Mouse (Mus musculus) MEL (cell line): ENCODE measurements around the gene Fcgr3. TPM values are rescaled to one million over a fixed set of nuclear protein-coding genes. Genes with fewer than 3 reads are reported as not detected.

Experiments
- DNase-seq: peaks from one replicate; pipeline ENCODE4 v3.0.0; 2011; ENCODE audit warnings: low read depth, low spot score
- H3K27ac ChIP-seq: 2 replicates; pipeline ENCODE4 v1.5.1; 2012; ENCODE audit warnings: low read depth, mild to moderate bottlenecking, control low read depth, low read length, moderate library complexity; ENCODE audit not compliant: control insufficient read depth
- H3K27me3 ChIP-seq, 2 experiments: fragments of 150-350 bp in 1 of 2; sonication (generic) in 1 of 2; 2 replicates each; pipeline ENCODE4 v1.6.1; 2012; ENCODE audit warnings: low read length in 2 of 2, mild to moderate bottlenecking in 2 of 2, improper control_type of control experiment in 1 of 2, moderate library complexity in 1 of 2; ENCODE audit not compliant: insufficient read depth in 2 of 2, control insufficient read depth in 1 of 2
- H3K36me3 ChIP-seq, 2 experiments: 2 replicates each; pipeline ENCODE4 v1.6.1; 2012 to 2014; ENCODE audit warnings: low read length in 2 of 2, improper control_type of control experiment in 1 of 2, inconsistent platforms in 1 of 2, mild to moderate bottlenecking in 1 of 2; ENCODE audit not compliant: insufficient read depth in 2 of 2, control insufficient read depth in 1 of 2
- H3K4me1 ChIP-seq, 2 experiments: fragments of 150-350 bp in 1 of 2; sonication (generic) in 1 of 2; 2 replicates each; pipeline ENCODE4 v1.6.1; 2012; ENCODE audit warnings: low read length in 2 of 2, improper control_type of control experiment in 1 of 2, mild to moderate bottlenecking in 1 of 2; ENCODE audit not compliant: insufficient read depth in 2 of 2, control insufficient read depth in 1 of 2
- H3K4me3 ChIP-seq, 2 experiments: fragments of 150-350 bp in 1 of 2; sonication (generic) in 1 of 2; 2 replicates each; pipeline ENCODE4 v1.5.1; 2012; ENCODE audit warnings: low read depth in 2 of 2, low read length in 2 of 2, mild to moderate bottlenecking in 2 of 2, moderate library complexity in 2 of 2, control low read depth in 1 of 2, improper control_type of control experiment in 1 of 2; ENCODE audit not compliant: control insufficient read depth in 1 of 2, insufficient read depth in 1 of 2
- H3K79me2 ChIP-seq: 2 replicates; pipeline ENCODE4 v1.6.1; 2012; ENCODE audit warnings: mild to moderate bottlenecking, low read length, moderate library complexity; ENCODE audit not compliant: control insufficient read depth, poor library complexity, insufficient read depth
- H3K9ac ChIP-seq: 2 replicates; pipeline ENCODE4 v1.6.1; 2012; ENCODE audit warnings: low read depth, mild to moderate bottlenecking, control low read depth, low read length, moderate library complexity; ENCODE audit not compliant: control insufficient read depth, poor library complexity, severe bottlenecking
- H3K9me3 ChIP-seq: fragments of 150-350 bp; sonication (generic); replicated peaks from 2 replicates; pipeline ENCODE4 v1.6.1; 2012; ENCODE audit warnings: mild to moderate bottlenecking, low read length, improper control_type of control experiment, moderate library complexity; ENCODE audit not compliant: insufficient read depth
- BHLHE40 ChIP-seq: IDR thresholded peaks from 2 replicates; pipeline ENCODE4 v1.6.1; 2012; ENCODE audit warnings: low read depth, mild to moderate bottlenecking, inconsistent platforms, low read length, improper control_type of control experiment, borderline replicate concordance
- CHD1 ChIP-seq: IDR thresholded peaks from 2 replicates; pipeline ENCODE4 v1.6.1; 2012; ENCODE audit warnings: low read depth, mild to moderate bottlenecking, inconsistent platforms, low read length, improper control_type of control experiment
- CHD2 ChIP-seq: IDR thresholded peaks from 2 replicates; pipeline ENCODE4 v1.6.1; 2011; ENCODE audit warnings: low read length, improper control_type of control experiment
- CTCF ChIP-seq, 3 experiments: IDR thresholded peaks in 2 of 3; conservative IDR thresholded peaks in 1 of 3; 2 replicates each; pipeline ENCODE4 v1.5.1; 2011 to 2012; ENCODE audit warnings: low read length in 3 of 3, low read depth in 2 of 3, mild to moderate bottlenecking in 2 of 3, improper control_type of control experiment in 1 of 3, inconsistent platforms in 1 of 3, mixed read lengths in 1 of 3, moderate library complexity in 1 of 3; ENCODE audit not compliant: control insufficient read depth in 1 of 3, insufficient read depth in 1 of 3, poor library complexity in 1 of 3, severe bottlenecking in 1 of 3
- E2F4 ChIP-seq: IDR thresholded peaks from 2 replicates; pipeline ENCODE4 v1.6.1; 2011; ENCODE audit warnings: low read depth, low read length, improper control_type of control experiment, borderline replicate concordance
- EP300 ChIP-seq, 2 experiments: IDR thresholded peaks; 2 replicates each; pipeline ENCODE4 v1.6.1; 2011; ENCODE audit warnings: improper control_type of control experiment in 2 of 2, low read length in 2 of 2, low read depth in 1 of 2, mild to moderate bottlenecking in 1 of 2
- ETS1 ChIP-seq: IDR thresholded peaks from 2 replicates; pipeline ENCODE4 v1.6.1; 2012; ENCODE audit warnings: low read depth, mild to moderate bottlenecking, inconsistent platforms, low read length, improper control_type of control experiment, moderate library complexity
- GABPA ChIP-seq: IDR thresholded peaks from 2 replicates; pipeline ENCODE4 v1.6.1; 2012; ENCODE audit warnings: low read depth, mild to moderate bottlenecking, inconsistent platforms, low read length, improper control_type of control experiment, moderate library complexity
- KAT2A ChIP-seq: conservative IDR thresholded peaks from 2 replicates; pipeline ENCODE4 v1.6.1; 2012; ENCODE audit warnings: low read depth, low read length, improper control_type of control experiment, inconsistent platforms
- MAFK ChIP-seq: IDR thresholded peaks from 2 replicates; pipeline ENCODE4 v1.6.1; 2011; ENCODE audit warnings: low read depth, mild to moderate bottlenecking, low read length, improper control_type of control experiment, borderline replicate concordance
- MAX ChIP-seq: IDR thresholded peaks from 2 replicates; pipeline ENCODE4 v1.6.1; 2011; ENCODE audit warnings: low read length, improper control_type of control experiment
- MAZ ChIP-seq: IDR thresholded peaks from 2 replicates; pipeline ENCODE4 v1.6.1; 2012; ENCODE audit warnings: low read depth, mild to moderate bottlenecking, inconsistent platforms, low read length, improper control_type of control experiment
- MEF2A ChIP-seq: IDR thresholded peaks from 2 replicates; pipeline ENCODE4 v1.6.1; 2014; ENCODE audit warnings: low read depth, mild to moderate bottlenecking, inconsistent platforms, low read length, improper control_type of control experiment; ENCODE audit not compliant: poor library complexity, insufficient replicate concordance, severe bottlenecking; ENCODE audit errors: extremely low read depth
- MXI1 ChIP-seq: IDR thresholded peaks from 2 replicates; pipeline ENCODE4 v1.6.1; 2011; ENCODE audit warnings: mild to moderate bottlenecking, low read depth, low read length, improper control_type of control experiment
- MYC ChIP-seq: IDR thresholded peaks from 2 replicates; pipeline ENCODE4 v1.6.1; 2011; ENCODE audit warnings: low read depth, mild to moderate bottlenecking, low read length, improper control_type of control experiment, moderate library complexity
- NELFE ChIP-seq: IDR thresholded peaks from 2 replicates; pipeline ENCODE4 v1.6.1; 2011; ENCODE audit warnings: low read depth, low read length, improper control_type of control experiment
- NRF1 ChIP-seq: IDR thresholded peaks from 2 replicates; pipeline ENCODE4 v1.6.1; 2014; ENCODE audit warnings: low read depth, mild to moderate bottlenecking, inconsistent platforms, low read length, improper control_type of control experiment, moderate library complexity; ENCODE audit not compliant: poor library complexity, insufficient read depth, severe bottlenecking
- POLR2A ChIP-seq, 2 experiments: IDR thresholded peaks; 2 replicates each; pipeline ENCODE4 v1.6.1; 2011 to 2012; ENCODE audit warnings: low read length in 2 of 2, mild to moderate bottlenecking in 2 of 2, control low read depth in 1 of 2, improper control_type of control experiment in 1 of 2, low read depth in 1 of 2, moderate library complexity in 1 of 2; ENCODE audit not compliant: control insufficient read depth in 1 of 2, insufficient read depth in 1 of 2, poor library complexity in 1 of 2
- POLR2AphosphoS2 ChIP-seq: IDR thresholded peaks from 2 replicates; pipeline ENCODE4 v1.6.1; 2011; ENCODE audit warnings: low read length, improper control_type of control experiment
- POLR2AphosphoS5 ChIP-seq: IDR thresholded peaks from 2 replicates; pipeline ENCODE4 v1.6.1; 2012; ENCODE audit warnings: low read depth, borderline replicate concordance, mild to moderate bottlenecking, inconsistent platforms, low read length, moderate library complexity, mixed read lengths
- RAD21 ChIP-seq: IDR thresholded peaks from 2 replicates; pipeline ENCODE4 v1.6.1; 2011; ENCODE audit warnings: mild to moderate bottlenecking, low read depth, low read length, improper control_type of control experiment
- RCOR1 ChIP-seq: IDR thresholded peaks from 2 replicates; pipeline ENCODE4 v1.6.1; 2012; ENCODE audit warnings: low read depth, mild to moderate bottlenecking, inconsistent platforms, low read length, improper control_type of control experiment
- SIN3A ChIP-seq: IDR thresholded peaks from 2 replicates; pipeline ENCODE4 v1.6.1; 2012; ENCODE audit warnings: low read length, improper control_type of control experiment, inconsistent platforms
- SMC3 ChIP-seq: IDR thresholded peaks from 2 replicates; pipeline ENCODE4 v1.6.1; 2011; ENCODE audit warnings: low read depth, low read length, improper control_type of control experiment
- TAL1 ChIP-seq: IDR thresholded peaks from 2 replicates; pipeline ENCODE4 v1.6.1; 2012; ENCODE audit warnings: mild to moderate bottlenecking, inconsistent platforms, low read length, moderate library complexity, mixed read lengths
- TCF12 ChIP-seq: IDR thresholded peaks from 2 replicates; pipeline ENCODE4 v1.6.1; 2014; ENCODE audit warnings: low read depth, mild to moderate bottlenecking, inconsistent platforms, low read length, improper control_type of control experiment, moderate library complexity
- UBTF ChIP-seq: IDR thresholded peaks from 2 replicates; pipeline ENCODE4 v1.6.1; 2012; ENCODE audit warnings: low read depth, mild to moderate bottlenecking, inconsistent platforms, low read length, improper control_type of control experiment, moderate library complexity, borderline replicate concordance; ENCODE audit not compliant: insufficient read depth
- USF1 ChIP-seq: IDR thresholded peaks from 2 replicates; pipeline ENCODE4 v1.6.1; 2014; ENCODE audit warnings: low read depth, mild to moderate bottlenecking, inconsistent platforms, low read length, improper control_type of control experiment, moderate library complexity
- ZC3H11A ChIP-seq: IDR thresholded peaks from 2 replicates; pipeline ENCODE4 v1.6.1; 2012; ENCODE audit warnings: low read depth, mild to moderate bottlenecking, inconsistent platforms, low read length, improper control_type of control experiment
- ZMIZ1 ChIP-seq: IDR thresholded peaks from 2 replicates; pipeline ENCODE4 v1.6.1; 2012; ENCODE audit warnings: low read depth, mild to moderate bottlenecking, inconsistent platforms, low read length, improper control_type of control experiment, moderate library complexity
- ZNF384 ChIP-seq: IDR thresholded peaks from 2 replicates; pipeline ENCODE4 v1.6.1; 2012; ENCODE audit warnings: low read depth, mild to moderate bottlenecking, inconsistent platforms, low read length, improper control_type of control experiment
- polyA plus RNA-seq, 2 experiments: library from polyadenylated mRNA; stranded (reverse) in 1 of 2; unstranded in 1 of 2; fragments of >175 nt in 1 of 2; fragments of >200 nt in 1 of 2; gene quantifications; 2 replicates each; pipeline versions ENCODE4 v1.2.1 to v1.2.4; 2012; ENCODE audit warnings: low replicate concordance in 2 of 2, low read depth in 1 of 2; ENCODE audit not compliant: insufficient read length in 2 of 2, insufficient read depth in 1 of 2, missing spikeins in 1 of 2
- total RNA-seq: library from RNA; depleted of rRNA; stranded (reverse); fragments of 300-350 nt; gene quantifications from 2 replicates; pipeline ENCODE4 v1.2.3, GENCODE M21; 2012

The Fcgr3 gene
- total and polyA plus RNA-seq, 3 experiments = 0.39 to 6.1 TPM; not detected in 1

DNA sequence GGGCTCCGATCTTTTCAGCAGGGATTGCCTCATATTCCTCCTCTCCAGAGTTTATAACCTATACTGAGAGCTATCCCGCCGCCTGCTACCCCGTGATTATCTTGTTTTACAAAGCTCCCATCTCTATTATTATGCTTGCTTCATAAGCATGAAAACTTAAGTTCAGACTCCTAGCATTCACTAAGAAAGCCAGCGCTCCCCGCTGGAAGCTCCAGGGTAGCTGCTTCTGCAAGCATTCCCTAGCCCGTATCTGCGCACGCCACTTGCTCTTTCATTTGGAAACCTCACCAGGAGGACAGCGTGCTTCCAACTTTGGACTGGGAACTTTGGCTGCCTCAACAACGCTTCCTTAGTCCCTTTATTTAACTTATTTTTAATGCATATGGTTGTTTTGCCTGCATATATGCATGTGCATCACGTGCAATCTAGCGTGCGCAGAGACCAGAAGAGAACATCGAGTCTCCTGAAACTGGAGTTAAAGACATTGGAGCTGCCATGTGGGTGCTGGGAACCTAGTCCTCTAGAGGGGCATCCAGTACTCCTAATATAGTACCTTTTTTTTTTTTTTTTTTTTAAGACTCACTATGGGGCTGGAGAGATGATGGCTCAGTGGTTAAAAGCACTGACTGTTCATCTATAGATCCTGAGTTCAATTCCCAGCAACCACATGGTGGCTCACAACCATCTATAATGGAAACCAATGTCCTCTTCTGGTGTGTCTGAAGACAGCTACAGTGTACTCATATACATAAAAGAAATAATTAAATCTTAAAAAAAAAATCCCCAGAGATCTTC is 47.2 kb upstream of the Fcgr3 start (continued):
- TF ChIP-seq POLR2A (IDR thresholded peaks at IDR 0.05; ENCODE audit: control insufficient read depth in 1 of 2, insufficient read depth in 1 of 2, low read depth in 1 of 2, low read length in 2 of 2, poor library complexity in 1 of 2) (no peak), USF1 (no peak), GABPA (no peak), ETS1 (no peak)

DNA sequence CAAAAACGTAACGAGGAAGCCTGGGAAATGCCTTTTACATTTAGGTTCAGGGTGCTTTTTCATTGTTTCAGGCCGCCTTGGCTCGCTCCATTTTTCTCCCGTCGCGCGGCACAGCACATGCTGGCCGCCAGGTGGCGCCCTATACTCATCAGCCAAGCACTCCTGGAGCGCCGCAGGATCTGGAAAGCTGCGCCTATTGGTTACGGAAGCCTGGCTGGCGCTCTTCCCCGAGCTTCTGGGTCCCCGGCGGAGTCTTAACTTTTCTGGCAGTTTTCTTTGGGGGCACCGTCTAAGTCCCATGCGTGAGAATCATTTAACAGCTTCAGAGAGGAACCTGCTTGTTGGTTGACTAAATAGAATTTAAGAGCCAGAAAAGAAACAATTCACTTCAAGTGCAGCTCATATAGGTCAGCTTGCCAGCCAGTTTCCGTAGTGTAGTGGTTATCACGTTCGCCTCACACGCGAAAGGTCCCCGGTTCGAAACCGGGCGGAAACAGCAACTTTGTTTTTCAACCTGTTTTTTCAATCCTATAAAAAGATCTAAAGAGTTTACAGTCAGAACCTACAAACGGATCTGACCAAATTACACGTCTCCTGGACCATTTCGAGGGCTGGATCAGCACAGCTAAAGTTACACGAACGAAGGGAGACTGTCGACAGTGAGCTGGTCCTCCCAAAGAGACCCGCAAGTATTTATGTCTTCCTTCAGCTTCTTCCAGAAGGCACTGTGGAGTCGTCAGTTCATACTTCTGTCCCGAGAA is 46.5 kb upstream of the Fcgr3 start:
- Histone ChIP-seq H3K27ac (peak overlapping the region; percentile 73), H3K4me1 (peaks cover 8 to 15% of the 10 kb centered on the region in 2 experiments), H3K9ac (peak overlapping the region; percentile 75), H3K27me3 (no peaks in the 10 kb centered on the region), H3K9me3 (no peaks in the 10 kb centered on the region), H3K36me3 (peaks cover 0 to 17% of the 10 kb centered on the region in 2 experiments; a peak in 2 of 4 replicates), H3K4me3 (peak overlapping the region; percentile 53 to 77), H3K79me2 (no peaks in the 10 kb centered on the region; the same call in 1 of the 2 replicates)
- peak; percentile 96 for DNase-seq
- TF ChIP-seq SMC3 = peak; percentile 94
- no peak; the same call in 1 of the 2 replicates for TF ChIP-seq KAT2A
- peak; percentile 66 for TF ChIP-seq ZC3H11A
- no peak for TF ChIP-seq NRF1
- peak; percentile 97 for TF ChIP-seq MAFK
- TF ChIP-seq RCOR1 = no peak
- TF ChIP-seq MYC = peak; percentile 79
- peak in 1 of 2 experiments; percentile 35; a peak in 1 of 4 replicates for TF ChIP-seq POLR2A (IDR thresholded peaks at IDR 0.05; ENCODE audit: control insufficient read depth in 1 of 2, insufficient read depth in 1 of 2, low read depth in 1 of 2, low read length in 2 of 2, poor library complexity in 1 of 2)
- no peak for TF ChIP-seq ZMIZ1
- TF ChIP-seq CTCF (IDR thresholded peaks at IDR 0.05 in 2 of 3, conservative IDR thresholded peaks at IDR 0.05 in 1 of 3; ENCODE audit: control insufficient read depth in 1 of 3, insufficient read depth in 1 of 3, low read depth in 2 of 3, low read length in 3 of 3, poor library complexity in 1 of 3, severe bottlenecking in 1 of 3) = peak; percentile 77 to 98 (median 97)
- no peak for TF ChIP-seq BHLHE40
- TF ChIP-seq MAX = peak; percentile 65; the same call in 1 of the 2 replicates
- no peak for TF ChIP-seq POLR2AphosphoS2
- peak; percentile 80 for TF ChIP-seq MXI1
- TF ChIP-seq ZNF384 = no peak
- no peak for TF ChIP-seq UBTF
- peak; percentile 78 for TF ChIP-seq SIN3A
- TF ChIP-seq TAL1 = no peak
- TF ChIP-seq CHD2 = no peak
- no peak for TF ChIP-seq MEF2A
- TF ChIP-seq CHD1 = no peak
- TF ChIP-seq RAD21 = peak; percentile 90
- TF ChIP-seq USF1 = 0 out of 2 replicates have a peak, but pooled peaks have one; percentile 35
- no peak for TF ChIP-seq NELFE
- TF ChIP-seq E2F4 = no peak
- peak; percentile 63 for TF ChIP-seq MAZ
- peak; percentile 36; the same call in 1 of the 2 replicates for TF ChIP-seq TCF12
- no peak for TF ChIP-seq GABPA
- TF ChIP-seq POLR2AphosphoS5 = no peak
- TF ChIP-seq EP300 (IDR thresholded peaks at IDR 0.05; ENCODE audit: low read depth in 1 of 2, low read length in 2 of 2) = no peak
